Mouse (Mus musculus): Measurements from ENCODE around the gene Edil3.

DNA sequence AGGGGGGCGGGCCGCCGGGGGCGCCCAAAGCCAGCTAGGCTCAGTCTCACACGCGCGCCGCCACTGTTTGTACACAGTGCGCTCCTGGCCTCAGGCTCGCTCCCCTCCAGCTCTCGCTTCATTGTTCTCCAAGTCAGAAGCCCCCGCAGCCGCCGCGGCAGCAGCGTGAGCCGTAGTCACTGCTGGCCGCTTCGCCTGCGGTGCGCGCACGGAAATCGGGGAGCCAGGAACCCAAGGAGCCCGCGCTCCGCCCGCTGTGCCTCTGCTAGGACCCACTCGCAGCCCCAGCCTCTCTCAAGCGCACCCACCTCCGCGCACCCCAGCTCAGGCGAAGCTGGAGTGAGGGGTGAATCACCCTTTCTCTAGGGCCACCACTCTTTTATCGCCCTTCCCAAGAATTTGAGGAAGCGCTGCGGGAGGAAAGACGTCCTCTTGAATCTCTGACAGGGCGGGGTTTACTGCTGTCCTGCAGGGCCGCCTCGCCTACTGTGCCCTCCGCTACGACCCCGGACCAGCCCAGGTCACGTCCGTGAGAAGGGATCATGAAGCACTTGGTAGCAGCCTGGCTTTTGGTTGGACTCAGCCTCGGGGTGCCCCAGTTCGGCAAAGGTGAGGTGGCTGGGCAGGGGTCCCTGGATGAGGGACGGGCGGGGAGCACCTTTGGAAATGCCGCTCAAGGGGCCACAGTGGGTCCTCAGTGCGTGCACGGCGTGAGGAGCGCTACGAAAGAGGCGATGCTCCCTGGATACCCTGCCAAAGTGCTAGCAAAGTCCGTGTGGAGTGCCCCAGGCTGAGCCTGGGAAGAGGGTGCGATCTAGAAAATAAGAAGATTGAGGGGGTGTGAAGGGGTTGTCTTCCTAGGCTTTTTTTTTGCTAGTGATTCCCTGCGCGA lies at the start of gene Edil3:
- no peak for TF ChIP-seq CTCF (conservative IDR thresholded peaks at IDR 0.05; ENCODE audit: low read length)
- no peak for TF ChIP-seq NANOG (IDR thresholded peaks at IDR 0.05; ENCODE audit: borderline replicate concordance, low read length)
- no peak for TF ChIP-seq POU5F1 (IDR thresholded peaks at IDR 0.05; ENCODE audit: borderline replicate concordance, low read length)

Measured in E14TG2a.4 (cell line).